Mouse (Mus musculus): ENCODE data around the gene Doc2a. TPM values are rescaled to one million over a fixed set of nuclear protein-coding genes. Genes with fewer than 3 reads are reported as not detected.

Doc2a gene
- polyA plus RNA-seq (2014; fragmentation: Illumina TruSeq; extraction: RNeasy Lipid Tissue Mini Kit (QIAGEN cat#74804); ENCODE audit: low read depth, low replicate concordance) = not detected

GRCm38 (mm10) chr7:126847116-126847420 lies at the start of gene Doc2a:
Doc2a (plus strand) TSS chr7:126847416.

GRCm38 (mm10) chr7:126831539-126831938 lies 15.7 kb upstream of the Doc2a start, which contains the start of gene 4930451I11Rik:
4930451I11Rik (minus strand) TSS chr7:126831639.

GRCm38 (mm10) chr7:126861429-126862130 lies 14.4 kb downstream of the Doc2a start, which contains the start of gene Hirip3:
Hirip3 (plus strand) TSS chr7:126861972.

GRCm38 (mm10) chr7:126862147-126862784 lies 15.1 kb downstream of the Doc2a start, which contains the start of gene Ino80e:
Ino80e (minus strand) TSS chr7:126862377.

GRCm38 (mm10) chr7:126884286-126885164 lies 37.3 kb downstream of the Doc2a start, which contains the start of gene Taok2:
Taok2 (minus strand) TSS chr7:126884703.

Other genes starting within 250 kb of the Doc2a start
- 5.7 TPM for gene Nupr1, start 216.6 kb upstream of the Doc2a start, polyA plus RNA-seq (2014; fragmentation: Illumina TruSeq; extraction: RNeasy Lipid Tissue Mini Kit (QIAGEN cat#74804); ENCODE audit: low read depth, low replicate concordance)
- gene Sgf29, start 198.1 kb upstream of the Doc2a start, polyA plus RNA-seq (2014; fragmentation: Illumina TruSeq; extraction: RNeasy Lipid Tissue Mini Kit (QIAGEN cat#74804); ENCODE audit: low read depth, low replicate concordance) = 1.2 TPM
- gene Sult1a1, start 171.0 kb upstream of the Doc2a start, polyA plus RNA-seq (2014; fragmentation: Illumina TruSeq; extraction: RNeasy Lipid Tissue Mini Kit (QIAGEN cat#74804); ENCODE audit: low read depth, low replicate concordance) = 62.2 TPM
- gene Bola2, start 152.0 kb upstream of the Doc2a start, polyA plus RNA-seq (2014; fragmentation: Illumina TruSeq; extraction: RNeasy Lipid Tissue Mini Kit (QIAGEN cat#74804); ENCODE audit: low read depth, low replicate concordance) = 0.16 TPM
- gene Slx1b, start 151.6 kb upstream of the Doc2a start, polyA plus RNA-seq (2014; fragmentation: Illumina TruSeq; extraction: RNeasy Lipid Tissue Mini Kit (QIAGEN cat#74804); ENCODE audit: low read depth, low replicate concordance) = 1.0 TPM
- 4.4 TPM for gene Coro1a, start 139.6 kb upstream of the Doc2a start, polyA plus RNA-seq (2014; fragmentation: Illumina TruSeq; extraction: RNeasy Lipid Tissue Mini Kit (QIAGEN cat#74804); ENCODE audit: low read depth, low replicate concordance)
- 6.5 TPM for gene Mapk3, start 87.8 kb upstream of the Doc2a start, polyA plus RNA-seq (2014; fragmentation: Illumina TruSeq; extraction: RNeasy Lipid Tissue Mini Kit (QIAGEN cat#74804); ENCODE audit: low read depth, low replicate concordance)
- 9.9 TPM for gene Gdpd3, start 81.1 kb upstream of the Doc2a start, polyA plus RNA-seq (2014; fragmentation: Illumina TruSeq; extraction: RNeasy Lipid Tissue Mini Kit (QIAGEN cat#74804); ENCODE audit: low read depth, low replicate concordance)
- gene Ypel3, start 70.5 kb upstream of the Doc2a start, polyA plus RNA-seq (2014; fragmentation: Illumina TruSeq; extraction: RNeasy Lipid Tissue Mini Kit (QIAGEN cat#74804); ENCODE audit: low read depth, low replicate concordance) = 13.0 TPM
- not detected for gene Tbx6, start 65.9 kb upstream of the Doc2a start, polyA plus RNA-seq (2014; fragmentation: Illumina TruSeq; extraction: RNeasy Lipid Tissue Mini Kit (QIAGEN cat#74804); ENCODE audit: low read depth, low replicate concordance)
- gene Ppp4c, start 54.9 kb upstream of the Doc2a start, polyA plus RNA-seq (2014; fragmentation: Illumina TruSeq; extraction: RNeasy Lipid Tissue Mini Kit (QIAGEN cat#74804); ENCODE audit: low read depth, low replicate concordance) = 29.0 TPM
- gene Fam57b, start 49.7 kb upstream of the Doc2a start, polyA plus RNA-seq (2014; fragmentation: Illumina TruSeq; extraction: RNeasy Lipid Tissue Mini Kit (QIAGEN cat#74804); ENCODE audit: low read depth, low replicate concordance) = not detected
- not detected for gene 4930451I11Rik, start 15.8 kb upstream of the Doc2a start, polyA plus RNA-seq (2014; fragmentation: Illumina TruSeq; extraction: RNeasy Lipid Tissue Mini Kit (QIAGEN cat#74804); ENCODE audit: low read depth, low replicate concordance)
- 10.3 TPM for gene Hirip3, start 14.6 kb downstream of the Doc2a start, polyA plus RNA-seq (2014; fragmentation: Illumina TruSeq; extraction: RNeasy Lipid Tissue Mini Kit (QIAGEN cat#74804); ENCODE audit: low read depth, low replicate concordance)
- 10.2 TPM for gene Ino80e, start 15.0 kb downstream of the Doc2a start, polyA plus RNA-seq (2014; fragmentation: Illumina TruSeq; extraction: RNeasy Lipid Tissue Mini Kit (QIAGEN cat#74804); ENCODE audit: low read depth, low replicate concordance)
- gene Taok2, start 37.3 kb downstream of the Doc2a start, polyA plus RNA-seq (2014; fragmentation: Illumina TruSeq; extraction: RNeasy Lipid Tissue Mini Kit (QIAGEN cat#74804); ENCODE audit: low read depth, low replicate concordance) = 6.5 TPM
- gene Tmem219, start 75.5 kb downstream of the Doc2a start, polyA plus RNA-seq (2014; fragmentation: Illumina TruSeq; extraction: RNeasy Lipid Tissue Mini Kit (QIAGEN cat#74804); ENCODE audit: low read depth, low replicate concordance) = 6.4 TPM
- gene Kctd13, start 81.5 kb downstream of the Doc2a start, polyA plus RNA-seq (2014; fragmentation: Illumina TruSeq; extraction: RNeasy Lipid Tissue Mini Kit (QIAGEN cat#74804); ENCODE audit: low read depth, low replicate concordance) = 1.1 TPM
- not detected for gene Asphd1, start 102.2 kb downstream of the Doc2a start, polyA plus RNA-seq (2014; fragmentation: Illumina TruSeq; extraction: RNeasy Lipid Tissue Mini Kit (QIAGEN cat#74804); ENCODE audit: low read depth, low replicate concordance)
- not detected for gene Sez6l2, start 103.1 kb downstream of the Doc2a start, polyA plus RNA-seq (2014; fragmentation: Illumina TruSeq; extraction: RNeasy Lipid Tissue Mini Kit (QIAGEN cat#74804); ENCODE audit: low read depth, low replicate concordance)
- 10.3 TPM for gene Cdipt, start 128.5 kb downstream of the Doc2a start, polyA plus RNA-seq (2014; fragmentation: Illumina TruSeq; extraction: RNeasy Lipid Tissue Mini Kit (QIAGEN cat#74804); ENCODE audit: low read depth, low replicate concordance)
- gene Cdiptos, start 128.7 kb downstream of the Doc2a start, polyA plus RNA-seq (2014; fragmentation: Illumina TruSeq; extraction: RNeasy Lipid Tissue Mini Kit (QIAGEN cat#74804); ENCODE audit: low read depth, low replicate concordance) = not detected
- gene Mvp, start 167.2 kb downstream of the Doc2a start, polyA plus RNA-seq (2014; fragmentation: Illumina TruSeq; extraction: RNeasy Lipid Tissue Mini Kit (QIAGEN cat#74804); ENCODE audit: low read depth, low replicate concordance) = 0.53 TPM
- gene Pagr1b, start 169.1 kb downstream of the Doc2a start, polyA plus RNA-seq (2014; fragmentation: Illumina TruSeq; extraction: RNeasy Lipid Tissue Mini Kit (QIAGEN cat#74804); ENCODE audit: low read depth, low replicate concordance) = not detected
- not detected for gene Pagr1a, start 169.9 kb downstream of the Doc2a start, polyA plus RNA-seq (2014; fragmentation: Illumina TruSeq; extraction: RNeasy Lipid Tissue Mini Kit (QIAGEN cat#74804); ENCODE audit: low read depth, low replicate concordance)
- 0.61 TPM for gene Gm42742, start 173.7 kb downstream of the Doc2a start, polyA plus RNA-seq (2014; fragmentation: Illumina TruSeq; extraction: RNeasy Lipid Tissue Mini Kit (QIAGEN cat#74804); ENCODE audit: low read depth, low replicate concordance)
- not detected for gene Prrt2, start 173.8 kb downstream of the Doc2a start, polyA plus RNA-seq (2014; fragmentation: Illumina TruSeq; extraction: RNeasy Lipid Tissue Mini Kit (QIAGEN cat#74804); ENCODE audit: low read depth, low replicate concordance)
- gene Maz, start 179.6 kb downstream of the Doc2a start, polyA plus RNA-seq (2014; fragmentation: Illumina TruSeq; extraction: RNeasy Lipid Tissue Mini Kit (QIAGEN cat#74804); ENCODE audit: low read depth, low replicate concordance) = 15.0 TPM
- not detected for gene Kif22, start 195.1 kb downstream of the Doc2a start, polyA plus RNA-seq (2014; fragmentation: Illumina TruSeq; extraction: RNeasy Lipid Tissue Mini Kit (QIAGEN cat#74804); ENCODE audit: low read depth, low replicate concordance)
- gene Zg16, start 239.9 kb downstream of the Doc2a start, polyA plus RNA-seq (2014; fragmentation: Illumina TruSeq; extraction: RNeasy Lipid Tissue Mini Kit (QIAGEN cat#74804); ENCODE audit: low read depth, low replicate concordance) = not detected
- 0.73 TPM for gene AI467606, start 243.9 kb downstream of the Doc2a start, polyA plus RNA-seq (2014; fragmentation: Illumina TruSeq; extraction: RNeasy Lipid Tissue Mini Kit (QIAGEN cat#74804); ENCODE audit: low read depth, low replicate concordance)